Mouse (Mus musculus): Measurements from ENCODE around the gene Tmx2. TPM values are rescaled to one million over a fixed set of nuclear protein-coding genes. Genes with fewer than 3 reads are reported as not detected.
"Not testable (repeated sequence)": the region's sequence is repeated elsewhere in the genome, so short reads cannot be mapped to it uniquely, and the experiment has no call there.

The Tmx2 gene
- total RNA-seq, 2 experiments from 2014 or later, result 18.9 to 29.0 TPM

DNA sequence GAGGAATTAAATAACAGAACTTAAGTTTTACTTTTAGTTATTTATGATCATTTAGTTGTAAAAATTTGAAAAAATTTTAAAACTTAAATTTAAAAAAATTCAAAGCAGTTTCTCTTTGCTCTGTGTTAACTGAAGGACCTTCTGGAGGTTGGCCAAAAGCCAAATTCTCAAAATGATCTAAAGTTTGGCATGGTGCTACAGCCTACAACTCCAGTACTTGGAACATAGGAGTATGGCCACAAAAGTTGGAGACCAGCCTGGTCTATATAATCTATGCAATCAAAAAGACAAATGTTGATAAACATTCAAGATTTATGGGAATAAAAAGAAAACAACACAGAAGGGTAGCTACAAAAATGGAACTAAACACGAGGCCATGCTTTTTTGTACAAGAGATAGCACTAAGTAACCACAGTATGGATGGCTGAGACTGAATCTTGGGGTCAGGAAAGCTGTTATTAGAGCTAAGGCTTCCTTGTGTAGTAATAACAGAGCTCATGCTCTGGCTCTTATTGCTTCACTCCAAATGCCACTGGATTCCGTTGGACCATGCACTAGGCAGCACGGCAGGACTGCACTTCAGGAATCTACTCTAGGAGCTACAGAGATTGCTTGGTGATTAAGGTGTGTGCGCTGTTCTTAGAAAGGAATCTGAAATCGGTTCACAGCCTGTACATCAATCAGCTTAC is 16.2 kb upstream of the Tmx2 start:
- no peak for ATAC-seq (replicated peaks; ENCODE audit: low FRiP score, poor library complexity, severe bottlenecking)

- no peak for ATAC-seq (replicated peaks; ENCODE audit: low FRiP score, poor library complexity, severe bottlenecking)
Measured at GRCm38 (mm10) chr2:84690050-84690449, 11.1 kb upstream of the Tmx2 start.

DNA sequence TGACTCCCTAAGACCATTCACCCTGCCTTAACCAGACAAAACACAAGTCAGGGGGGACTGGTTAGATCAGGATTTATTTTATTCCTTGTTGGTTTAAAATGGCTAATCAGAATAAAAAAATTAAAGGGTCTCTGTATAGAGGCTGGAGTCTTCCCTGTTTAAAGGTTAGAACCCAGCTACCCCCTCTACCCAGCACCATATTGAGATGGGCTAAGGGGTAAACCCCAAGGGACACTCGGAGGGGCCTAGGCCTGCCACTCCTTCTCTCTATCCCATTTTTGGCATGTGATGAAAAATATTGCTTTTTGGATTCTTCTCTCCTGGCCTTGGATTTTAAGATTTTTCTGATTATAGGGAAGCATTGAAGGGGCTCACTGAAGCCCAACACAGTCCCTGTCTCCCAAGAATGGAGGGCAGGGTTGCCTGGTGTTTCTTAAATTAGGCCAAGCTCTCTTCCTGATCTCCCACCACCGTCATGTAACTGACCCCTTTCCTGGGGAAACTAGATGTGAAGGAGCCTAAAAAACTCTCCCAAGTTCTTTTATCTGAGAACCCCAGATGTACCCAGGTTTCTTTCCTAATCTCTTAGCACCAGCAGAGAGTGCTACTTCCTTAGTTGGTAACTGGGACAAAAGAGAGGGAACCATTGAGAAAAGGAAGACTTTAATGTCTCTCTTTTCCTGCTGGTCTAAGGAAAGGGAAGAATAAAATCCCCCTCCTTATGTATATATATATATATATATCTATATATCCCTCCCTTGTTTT is 9.3 kb upstream of the Tmx2 start:
- no peak for ATAC-seq (replicated peaks; ENCODE audit: low FRiP score, poor library complexity, severe bottlenecking)

- ATAC-seq (replicated peaks; ENCODE audit: low FRiP score, poor library complexity, severe bottlenecking), result peak; percentile 75
Measured at GRCm38 (mm10) chr2:84682605-84683183, 3.8 kb upstream of the Tmx2 start.

DNA sequence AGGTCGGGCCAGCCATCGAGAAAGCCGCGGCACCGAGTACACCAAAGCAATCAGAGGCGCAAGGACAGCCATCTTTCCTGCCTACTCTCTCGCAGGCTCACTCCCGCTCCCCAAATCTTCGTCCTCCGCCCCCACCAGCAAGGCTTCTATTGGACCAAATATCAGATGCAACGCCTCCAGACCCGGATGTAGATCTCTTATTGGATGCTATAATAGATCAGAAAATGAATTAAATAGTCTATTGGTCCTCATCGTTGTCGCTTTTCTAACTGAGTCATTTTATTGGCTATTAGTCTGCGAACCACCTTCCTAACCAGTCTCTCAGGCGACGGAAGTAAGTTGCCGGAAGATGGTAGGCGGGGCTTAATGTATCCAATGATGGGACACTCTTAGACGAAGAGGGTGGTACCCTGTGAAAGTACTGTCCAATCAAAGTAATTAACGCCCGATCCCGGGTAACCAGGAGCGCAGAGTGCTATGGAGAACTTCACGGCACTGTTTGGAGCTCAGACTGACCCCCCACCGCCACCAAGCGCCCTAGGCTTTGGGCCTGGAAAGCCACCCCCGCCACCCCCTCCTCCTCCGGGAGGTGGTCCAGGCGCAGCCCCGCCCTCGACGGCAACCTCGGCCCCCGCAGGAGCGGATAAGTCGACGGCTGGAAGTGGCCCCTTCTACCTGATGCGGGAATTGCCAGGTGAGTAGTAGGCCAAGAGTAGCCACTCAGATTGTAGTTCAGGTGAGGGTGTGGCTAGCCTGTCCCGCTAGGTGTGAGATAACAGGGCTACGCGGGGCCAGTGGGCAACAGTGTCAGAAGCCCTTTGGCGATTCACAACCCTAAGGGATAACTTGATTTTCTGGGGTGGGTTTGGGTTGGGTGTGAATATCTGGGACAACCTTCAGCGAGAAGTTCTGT is 716 bp downstream of the Tmx2 start, which contains the start of the genes Gm28635 and Med19:
Gm28635 (minus strand) TSS at position 74 of the 913 bp plus-strand sequence.
Med19 (plus strand) TSS at position 435 of the 913 bp plus-strand sequence.
- peak; percentile 92 for ATAC-seq (replicated peaks; ENCODE audit: low FRiP score, poor library complexity, severe bottlenecking)

DNA sequence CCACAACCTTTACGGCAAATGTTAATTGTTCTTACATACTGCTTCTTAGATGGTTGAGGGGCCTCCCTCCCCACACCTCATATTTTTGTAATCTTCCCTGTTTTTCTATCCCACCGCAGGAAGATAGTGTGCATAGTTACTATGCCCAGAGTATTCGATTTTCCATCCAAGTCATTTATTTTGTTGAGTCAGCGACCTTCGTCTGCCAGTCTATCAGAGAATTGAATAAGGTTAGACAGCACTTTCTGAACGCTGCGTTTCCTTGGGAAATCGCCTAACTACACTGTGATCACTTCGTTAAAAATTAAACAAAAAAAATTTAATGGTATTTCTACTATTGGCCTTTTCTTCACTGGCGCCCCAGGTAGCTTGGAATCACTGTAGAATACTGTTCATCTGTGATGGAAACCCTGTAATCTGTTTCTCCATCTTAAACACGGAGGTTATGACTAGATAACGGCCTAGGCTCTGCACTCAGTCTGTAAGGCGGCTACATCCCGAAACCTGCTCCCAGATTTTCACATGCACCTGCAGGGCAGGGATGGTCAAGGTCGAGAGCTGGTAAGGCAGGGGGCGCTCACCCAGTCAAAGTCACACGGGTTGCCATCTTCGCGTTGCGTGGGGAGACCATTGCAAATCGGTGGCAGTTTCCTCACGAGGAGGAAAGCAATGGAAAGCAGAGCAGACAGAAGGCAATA is 1.5 kb downstream of the Tmx2 start:
- peak; percentile 46 for ATAC-seq (replicated peaks; ENCODE audit: low FRiP score, poor library complexity, severe bottlenecking)

DNA sequence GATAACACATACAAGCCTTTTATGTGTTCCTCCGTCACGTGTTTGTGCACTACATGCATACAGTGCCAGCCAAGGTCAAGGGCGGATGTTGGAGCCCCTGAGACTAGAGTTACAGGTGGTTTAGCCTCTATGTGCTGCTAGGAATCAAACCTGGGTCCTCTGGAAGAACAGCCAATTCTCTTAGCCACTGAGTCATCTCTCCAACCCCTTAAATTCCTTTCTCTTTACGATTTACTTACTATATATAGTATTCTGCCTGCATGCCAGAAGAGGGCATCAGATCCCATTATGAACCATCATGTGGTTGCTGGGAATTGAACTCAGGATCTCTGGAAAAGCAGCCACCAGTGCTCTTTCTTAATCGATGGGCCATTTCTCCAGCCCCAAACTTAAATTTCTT is 7.4 kb downstream of the Tmx2 start:
- ATAC-seq (replicated peaks; ENCODE audit: low FRiP score, poor library complexity, severe bottlenecking), result not testable (repeated sequence)

GRCm38 (mm10) chr2:84670569-84670933 is 8.4 kb downstream of the Tmx2 start, which contains the start of gene Selenoh:
Selenoh (minus strand) TSS chr2:84670770.
- ATAC-seq (replicated peaks; ENCODE audit: low FRiP score, poor library complexity, severe bottlenecking), result peak; percentile 90

DNA sequence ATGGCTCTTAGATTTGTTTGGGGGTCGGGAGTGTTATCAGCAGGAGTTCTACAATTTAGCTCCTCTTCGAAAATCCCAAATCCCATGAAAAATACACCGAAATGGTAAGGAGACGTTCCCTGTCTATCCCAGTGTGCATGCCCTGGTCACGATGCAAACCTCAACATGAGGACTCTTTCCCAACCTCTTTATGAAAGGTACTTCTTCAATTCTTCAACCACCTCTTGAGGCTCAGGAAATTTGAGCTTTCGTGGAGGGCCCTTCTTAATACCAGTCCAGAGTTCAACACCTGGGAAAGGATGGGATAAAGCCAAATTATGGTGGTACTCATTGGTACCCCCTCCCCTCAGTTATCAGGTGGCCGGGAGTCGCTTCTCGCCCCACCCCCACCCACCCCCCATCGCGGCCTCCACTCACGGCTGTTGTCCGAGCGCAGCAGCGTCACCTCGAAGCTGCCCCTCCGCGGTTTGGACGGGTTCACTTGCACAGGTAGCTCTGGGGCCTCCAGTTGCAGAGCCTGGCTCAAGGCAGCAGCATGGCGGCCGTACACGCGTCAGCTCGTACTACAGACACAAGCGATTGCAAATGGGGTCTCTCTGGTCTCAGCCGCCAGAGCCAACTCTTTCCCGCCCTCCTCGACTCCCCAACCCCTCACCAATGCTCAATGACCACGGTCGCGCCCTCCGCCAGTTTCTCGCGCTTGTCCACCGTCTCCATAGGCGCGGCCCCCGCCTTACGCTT is 8.9 kb downstream of the Tmx2 start:
- ATAC-seq (replicated peaks; ENCODE audit: low FRiP score, poor library complexity, severe bottlenecking), result peak; percentile 60

- ATAC-seq (replicated peaks; ENCODE audit: low FRiP score, poor library complexity, severe bottlenecking), result no peak
Measured at GRCm38 (mm10) chr2:84666081-84666480, 12.9 kb downstream of the Tmx2 start.

DNA sequence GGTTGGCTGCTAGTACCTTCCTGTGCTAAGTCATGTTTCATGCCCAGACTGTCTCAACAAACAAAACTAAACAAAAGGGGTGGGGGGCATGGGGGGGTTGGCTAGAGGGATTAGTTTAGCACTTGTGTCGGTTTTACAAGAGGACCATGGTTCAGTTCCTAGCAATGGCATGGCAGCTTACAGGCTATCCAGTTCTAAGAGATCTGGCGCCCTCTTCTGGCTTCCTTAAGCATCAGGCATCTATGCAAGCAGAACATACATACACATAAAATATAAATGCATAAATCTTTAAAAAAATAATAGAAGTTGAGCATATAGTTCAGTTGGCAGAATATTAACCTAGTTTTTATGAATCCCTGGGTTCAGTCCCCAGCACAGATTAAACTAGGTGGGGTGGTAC is 16.1 kb downstream of the Tmx2 start:
- ATAC-seq (replicated peaks; ENCODE audit: low FRiP score, poor library complexity, severe bottlenecking), result peak; percentile 67; the same call in 1 of the 2 replicates

DNA sequence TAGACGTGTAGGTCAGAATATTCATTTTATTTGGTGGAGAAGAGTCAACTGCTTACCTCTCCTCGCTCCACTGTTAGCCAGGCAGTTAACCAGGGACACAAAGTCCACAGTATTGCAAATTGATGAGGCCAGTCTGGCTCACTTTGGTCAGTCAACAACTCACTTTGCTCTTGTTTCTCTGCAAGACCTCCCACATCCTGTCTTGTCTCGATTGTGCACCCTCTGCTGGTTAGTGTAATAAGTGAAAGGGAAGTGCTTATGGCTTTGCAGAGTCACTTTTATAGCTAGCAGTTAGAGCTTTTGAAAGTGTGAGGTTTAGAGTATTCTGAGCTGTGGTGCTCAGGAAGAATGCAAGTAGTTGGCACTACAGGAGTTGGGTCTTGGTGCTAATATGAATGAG is 18.7 kb downstream of the Tmx2 start:
- ATAC-seq (replicated peaks; ENCODE audit: low FRiP score, poor library complexity, severe bottlenecking), result peak; percentile 75

- ATAC-seq (replicated peaks; ENCODE audit: low FRiP score, poor library complexity, severe bottlenecking), result no peak
Measured at GRCm38 (mm10) chr2:84658806-84659205, 20.1 kb downstream of the Tmx2 start, which contains the start of gene Btbd18. Btbd18 (plus strand) TSS chr2:84659079.

GRCm38 (mm10) chr2:84655864-84656263 is 23.1 kb downstream of the Tmx2 start:
- ATAC-seq (replicated peaks; ENCODE audit: low FRiP score, poor library complexity, severe bottlenecking), result no peak

- no peak for ATAC-seq (replicated peaks; ENCODE audit: low FRiP score, poor library complexity, severe bottlenecking)
Measured at GRCm38 (mm10) chr2:84653354-84653753, 25.6 kb downstream of the Tmx2 start.

DNA sequence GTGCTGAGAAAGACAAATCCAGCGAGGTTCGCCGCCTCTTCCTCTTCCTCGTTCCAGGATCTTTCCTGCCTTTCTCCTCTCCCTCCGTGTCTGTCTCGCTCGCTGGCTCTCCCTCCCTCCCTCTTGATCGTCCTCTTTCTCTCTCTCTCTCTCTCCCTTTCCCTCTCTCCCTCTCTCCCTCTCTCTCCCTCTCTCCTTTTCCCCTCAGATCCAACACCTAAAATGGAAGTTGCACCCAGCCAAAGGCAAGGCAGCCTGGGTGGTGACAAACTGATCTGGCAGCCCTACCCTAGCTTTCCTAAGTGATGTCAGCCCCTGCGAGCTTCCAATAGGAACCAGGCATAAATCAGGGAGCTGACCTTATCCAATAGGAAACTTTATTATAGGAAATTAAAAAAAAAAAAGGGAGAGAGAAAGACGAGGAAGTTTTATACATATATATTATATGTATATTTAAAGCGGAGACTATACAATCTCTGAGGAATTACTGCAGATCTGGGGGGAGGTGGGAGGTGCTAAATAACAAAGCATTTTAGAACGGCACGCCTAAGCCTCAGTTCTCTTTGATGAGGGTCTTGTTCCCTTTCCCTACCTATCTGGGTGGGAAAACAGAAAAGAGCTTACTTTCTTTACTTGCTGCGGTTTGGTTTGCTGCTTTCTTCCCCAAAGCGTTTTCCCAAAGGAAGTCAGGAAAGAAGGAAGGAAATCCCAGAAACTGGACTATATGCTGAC is 28.3 kb downstream of the Tmx2 start, which contains the start of gene Ctnnd1:
Ctnnd1 (minus strand) TSS at position 302 of the 732 bp plus-strand sequence.
- ATAC-seq (replicated peaks; ENCODE audit: low FRiP score, poor library complexity, severe bottlenecking), result peak; percentile 86

DNA sequence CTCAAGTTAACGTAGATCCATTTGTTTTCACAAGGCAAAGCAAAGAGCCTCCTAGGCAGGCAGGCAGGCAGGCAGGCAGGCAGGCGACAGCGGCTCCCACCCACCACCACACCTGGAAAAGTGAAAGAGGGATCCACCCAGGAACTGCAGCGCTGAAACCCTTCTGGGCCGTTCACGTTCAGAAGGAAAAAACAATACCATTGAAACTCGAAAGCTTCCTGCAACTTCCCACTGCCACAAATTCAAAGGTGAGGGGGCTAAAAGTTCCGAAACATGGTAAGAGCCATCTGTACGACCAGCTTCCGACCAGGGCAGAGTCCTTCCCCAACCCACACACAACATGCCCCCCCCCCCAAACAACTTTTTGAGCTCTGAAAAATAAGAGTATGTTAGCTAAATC is 29.3 kb downstream of the Tmx2 start:
- ATAC-seq (replicated peaks; ENCODE audit: low FRiP score, poor library complexity, severe bottlenecking), result peak; percentile 63

DNA sequence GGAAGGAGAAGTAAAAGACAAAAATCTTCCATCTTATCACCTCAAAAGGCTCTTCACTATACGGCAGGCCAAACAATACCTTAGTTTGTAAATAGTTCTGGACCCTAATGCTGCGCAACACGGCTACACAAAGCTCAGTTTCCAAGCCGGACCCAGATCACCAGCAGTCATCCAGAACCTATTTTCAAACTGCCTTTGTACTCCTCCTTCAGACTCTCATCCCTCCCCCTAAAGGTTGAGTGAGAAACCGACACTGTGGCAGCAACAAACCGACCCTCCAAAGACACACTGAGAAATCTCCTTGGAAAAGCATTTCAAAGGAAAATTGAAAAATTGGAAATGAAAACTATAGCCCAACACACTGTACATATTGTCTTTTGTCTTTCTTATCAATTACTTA is 30.6 kb downstream of the Tmx2 start:
- no peak for ATAC-seq (replicated peaks; ENCODE audit: low FRiP score, poor library complexity, severe bottlenecking)
